Mouse (Mus musculus): ENCODE data around the gene Zfp131.

DNA sequence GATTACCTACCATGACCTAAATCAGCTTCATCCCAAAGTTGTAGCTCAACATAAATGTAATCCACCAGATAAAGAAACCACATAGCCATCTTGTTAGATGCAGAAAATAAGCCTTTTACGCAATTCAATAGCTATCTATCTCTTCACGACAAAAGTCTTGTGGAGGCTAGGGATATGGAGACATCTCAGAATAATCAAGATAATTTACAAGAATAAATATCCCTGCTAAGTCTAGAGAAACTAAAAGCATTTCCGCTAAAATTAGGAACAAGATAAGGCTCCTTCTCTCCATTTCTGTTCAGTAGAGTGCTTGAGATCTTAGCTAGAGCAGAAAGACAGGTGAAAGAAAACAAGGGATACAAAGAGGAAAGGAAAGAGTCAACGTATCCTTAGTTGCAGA lies 43.8 kb downstream of the Zfp131 start:
- TF ChIP-seq POLR2A (IDR thresholded peaks at IDR 0.05; ENCODE audit: extremely low read depth, insufficient read depth, low read length), result no peak
- no peak for TF ChIP-seq CTCF (IDR thresholded peaks at IDR 0.05; ENCODE audit: low read depth, low read length)

Measured in liver, adult 2 months (tissue).